Mouse (Mus musculus) naive thymus-derived CD4-positive, alpha-beta T cell, adult 5 months (primary cell): ENCODE measurements around the gene Cntn5. TPM values are rescaled to one million over a fixed set of nuclear protein-coding genes. Genes with fewer than 3 reads are reported as not detected.

Experiments
- polyA plus RNA-seq: library from polyadenylated mRNA; unstranded; fragments of 100-300 nt; shearing (Covaris generic); gene quantifications from one replicate; pipeline ENCODE4 v1.2.1, GENCODE M21; 2017

The Cntn5 gene
- polyA plus RNA-seq: 0.39 TPM

GRCm38 (mm10) chr9:10904616-10905363, at the start of gene Cntn5:
Gene Cntn5, minus strand, starts transcription at chr9:10904775.

